Mouse (Mus musculus): ENCODE measurements around the gene Cmya5.

DNA sequence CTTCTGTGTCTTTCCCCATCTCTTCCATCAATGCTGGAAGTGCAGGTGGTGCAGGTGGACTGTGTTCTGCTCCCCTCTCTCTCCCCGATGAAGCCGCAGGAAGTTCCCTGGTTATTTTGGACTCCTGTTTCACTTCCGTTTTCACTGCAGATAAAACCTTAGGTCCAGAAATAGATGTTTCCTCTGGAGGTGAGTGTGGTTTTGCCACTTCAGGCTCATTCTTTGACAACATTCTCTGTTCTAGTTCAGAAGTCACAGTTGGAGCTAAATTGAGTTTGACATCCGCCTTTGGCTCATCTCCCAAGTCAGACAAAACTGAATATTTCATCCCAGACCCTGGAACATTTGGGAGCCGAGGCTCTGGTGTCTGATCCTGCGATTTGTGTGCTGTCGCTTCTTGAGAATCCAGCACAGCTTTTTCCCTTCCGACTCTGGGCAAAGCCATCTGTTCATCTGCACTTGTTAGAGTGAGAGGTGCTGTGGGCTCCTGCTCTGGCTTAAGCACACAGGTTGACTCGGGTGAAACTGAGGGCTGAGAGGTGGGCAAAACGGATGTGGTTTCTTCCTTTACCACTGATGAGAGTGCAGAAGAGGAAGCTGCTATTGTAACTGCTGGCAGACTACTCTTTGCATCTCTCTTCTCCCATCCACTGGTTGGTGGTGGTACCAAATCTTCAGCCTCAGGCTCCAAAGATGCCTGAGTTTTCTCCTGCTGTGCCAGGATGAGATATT lies 50.2 kb downstream of the Cmya5 start:
- TF ChIP-seq CTCF (IDR thresholded peaks at IDR 0.05; ENCODE audit: borderline replicate concordance, control insufficient read depth, extremely low read depth, insufficient read depth, low read length, poor library complexity): no peak
- TF ChIP-seq POLR2A (IDR thresholded peaks at IDR 0.05; ENCODE audit: control insufficient read depth, extremely low read depth, insufficient read depth, low read length, poor library complexity): no peak
